8 mouse cellular contexts compared by ENCODE assay signal in genomic region chr1:55238496-55238895, GRCm38 (mm10). TPM values are rescaled to one million over a fixed set of nuclear protein-coding genes. Genes with fewer than 3 reads are reported as not detected.
DNase-seq lines count a peak whose midpoint lies in the region; ATAC-seq and TF ChIP-seq lines count a peak whose summit lies in the region.

No protein-coding gene starts in this region.

- peak overlapping the region; percentile 88 for H3K9ac ChIP-seq in heart, embryonic 13.5 days
- H3K9ac ChIP-seq in liver, embryonic 12.5 days = peak overlapping the region; percentile 85

- H3K36me3 ChIP-seq in heart, embryonic 13.5 days = no peaks in the 10 kb centered on the region
- peaks cover 42% of the 10 kb centered on the region for H3K36me3 ChIP-seq in E14TG2a.4 (ENCODE audit: insufficient read depth, low read length)
- H3K36me3 ChIP-seq in forebrain, embryonic 10.5 days (replicated peaks) = peaks cover 15% of the 10 kb centered on the region
- H3K36me3 ChIP-seq in liver, embryonic 12.5 days = peaks cover 23% of the 10 kb centered on the region

- no peak overlapping the region for H3K27ac ChIP-seq in heart, embryonic 13.5 days (replicated peaks)
- H3K27ac ChIP-seq in forebrain, embryonic 10.5 days = peak overlapping the region; percentile 85; the same call in 1 of the 2 replicates
- peak overlapping the region; percentile 89 for H3K27ac ChIP-seq in liver, embryonic 12.5 days

- H3K4me1 ChIP-seq in heart, embryonic 13.5 days = peaks cover 31% of the 10 kb centered on the region
- H3K4me1 ChIP-seq in E14TG2a.4 (replicated peaks; ENCODE audit: low read depth, low read length) = peaks cover 37% of the 10 kb centered on the region
- H3K4me1 ChIP-seq in forebrain, embryonic 10.5 days = peaks cover 44% of the 10 kb centered on the region
- peaks cover 48% of the 10 kb centered on the region for H3K4me1 ChIP-seq in liver, embryonic 12.5 days

- peak overlapping the region; percentile 89 for H3K4me3 ChIP-seq in heart, embryonic 13.5 days
- H3K4me3 ChIP-seq in E14TG2a.4 (replicated peaks; ENCODE audit: low read length) = peak overlapping the region; percentile 94
- H3K4me3 ChIP-seq in forebrain, embryonic 10.5 days = peak overlapping the region; percentile 90
- H3K4me3 ChIP-seq in liver, embryonic 12.5 days = peak overlapping the region; percentile 74

- 30% methylated on average over 13 of the region's 13 CpGs for WGBS in heart, embryonic 13.5 days
- WGBS in forebrain, embryonic 10.5 days = 36% methylated on average over 13 of the region's 13 CpGs
- 22% methylated on average over 13 of the region's 13 CpGs for WGBS in liver, embryonic 12.5 days (ENCODE audit: insufficient replicate concordance)

- no peaks in the 10 kb centered on the region for H3K9me3 ChIP-seq in heart, embryonic 13.5 days
- H3K9me3 ChIP-seq in E14TG2a.4 (ENCODE audit: low read length) = no peaks in the 10 kb centered on the region
- no peaks in the 10 kb centered on the region for H3K9me3 ChIP-seq in forebrain, embryonic 10.5 days
- no peaks in the 10 kb centered on the region for H3K9me3 ChIP-seq in liver, embryonic 12.5 days (replicated peaks)

- no peaks in the 10 kb centered on the region for H3K27me3 ChIP-seq in heart, embryonic 13.5 days (replicated peaks)
- H3K27me3 ChIP-seq in E14TG2a.4 (ENCODE audit: insufficient read depth, low read length) = peaks cover 11% of the 10 kb centered on the region
- no peaks in the 10 kb centered on the region; the same call in 1 of the 2 replicates for H3K27me3 ChIP-seq in forebrain, embryonic 10.5 days (ENCODE audit: poor library complexity, severe bottlenecking)
- 0 out of 2 replicates have a peak, but pooled peaks cover 3% of the 10 kb centered on the region for H3K27me3 ChIP-seq in liver, embryonic 12.5 days (replicated peaks)

- H3K4me2 ChIP-seq in heart, embryonic 13.5 days = peak overlapping the region; percentile 99
- H3K4me2 ChIP-seq in liver, embryonic 12.5 days = peak overlapping the region; percentile 92

- ATAC-seq in heart, embryonic 13.5 days (ENCODE audit: extremely low read depth, insufficient number of reproducible peaks, low FRiP score, low TSS enrichment) = no peak
- no peak for ATAC-seq in liver, embryonic 12.5 days
- ATAC-seq in CD4-positive, CD25-positive, alpha-beta regulatory T cell, adult 4 months = no peak
- no peak for ATAC-seq in megakaryocyte-erythroid progenitor cell, adult 5-6 weeks (replicated peaks; ENCODE audit: low FRiP score, low TSS enrichment, poor library complexity, severe bottlenecking)

- DNase-seq in heart, postnatal 4 days = no peak
- DNase-seq in forebrain, embryonic 10.5 days (ENCODE audit: extremely low spot score, low spot score) = peak; percentile 16
- DNase-seq in gastrocnemius, postnatal 25 days = no peak

- no peak for TF ChIP-seq CTCF in E14TG2a.4 (conservative IDR thresholded peaks at IDR 0.05; ENCODE audit: low read length)

RNA-seq across cellular contexts. Expression of gene Mars2, which starts 1.5 kb away (rescaled TPM):
- 2.9 and 3.2 TPM in 2 replicates for polyA plus RNA-seq in heart, embryonic 13.5 days (2015; fragmentation: Nextera tagmentation; extraction: Ambion mirVana)
- 1 to 10 TPM; 5.1 to 5.5 TPM for total RNA-seq in heart, postnatal 4 days (2021)
- polyA plus RNA-seq in forebrain, embryonic 10.5 days (2016; fragmentation: Nextera tagmentation; extraction: Ambion mirVana) = 3.4 and 3.6 TPM in 2 replicates
- polyA plus RNA-seq in liver, embryonic 12.5 days (2016; fragmentation: Nextera tagmentation; extraction: Ambion mirVana) = 4.2 TPM in 2 replicates
- 1 to 10 TPM; 3.7 to 4.2 TPM for polyA plus RNA-seq in CD4-positive, CD25-positive, alpha-beta regulatory T cell, adult 4 months (2017; shearing (Covaris generic))
- 8.8 and 11.1 TPM in 2 replicates for total RNA-seq in megakaryocyte-erythroid progenitor cell, adult 5-6 weeks (2014; fragmentation: Nextera tagmentation)
- total RNA-seq in megakaryocyte-erythroid progenitor cell, adult 5-6 weeks (2017) = 11.4 and 12.2 TPM in 2 replicates
- total RNA-seq in gastrocnemius, postnatal 25 days (2021) = 1 to 10 TPM; 2.7 to 2.8 TPM

RNA-seq across cellular contexts. Expression of gene Rftn2, which starts 11.9 kb away (rescaled TPM):
- 5.8 and 5.9 TPM in 2 replicates for polyA plus RNA-seq in heart, embryonic 13.5 days (2015; fragmentation: Nextera tagmentation; extraction: Ambion mirVana)
- 10 to 100 TPM; 13.7 to 15.0 TPM for total RNA-seq in heart, postnatal 4 days (2021)
- 5.2 and 6.2 TPM in 2 replicates for polyA plus RNA-seq in forebrain, embryonic 10.5 days (2016; fragmentation: Nextera tagmentation; extraction: Ambion mirVana)
- 1.2 TPM in 2 replicates for polyA plus RNA-seq in liver, embryonic 12.5 days (2016; fragmentation: Nextera tagmentation; extraction: Ambion mirVana)
- polyA plus RNA-seq in CD4-positive, CD25-positive, alpha-beta regulatory T cell, adult 4 months (2017; shearing (Covaris generic)) = 1 to 10 TPM; 7.7 to 9.1 TPM
- 0.26 TPM in 1 of 2 replicates, not detected in the other for total RNA-seq in megakaryocyte-erythroid progenitor cell, adult 5-6 weeks (2014; fragmentation: Nextera tagmentation)
- total RNA-seq in megakaryocyte-erythroid progenitor cell, adult 5-6 weeks (2017) = 0.11 TPM in 1 of 2 replicates, not detected in the other
- 1 to 10 TPM; 4.7 to 5.1 TPM for total RNA-seq in gastrocnemius, postnatal 25 days (2021)
